Mouse (Mus musculus): ENCODE results near the gene Gfer.

- TF ChIP-seq CTCF (IDR thresholded peaks at IDR 0.05; ENCODE audit: control insufficient read depth, insufficient read depth, insufficient read length) (no peak), USF1 (IDR thresholded peaks at IDR 0.05; ENCODE audit: low read depth) (no peak)
Observed at GRCm38 (mm10) chr17:24671346-24671745, 24.6 kb downstream of the Gfer start.

Measured in C2C12 (cell line).